Mouse (Mus musculus): ENCODE data around the gene Slain2.
"Not testable (repeated sequence)": the region's sequence is repeated elsewhere in the genome, so short reads cannot be mapped to it uniquely, and the experiment has no call there.

The Slain2 gene

GRCm38 (mm10) chr5:72953996-72954604, 40.0 kb downstream of the Slain2 start:
- no peak for DNase-seq

GRCm38 (mm10) chr5:72957281-72957680, 43.2 kb downstream of the Slain2 start:
- no peak for DNase-seq

- no peak for DNase-seq
These were observed 46.0 kb downstream of the Slain2 start for GRCm38 (mm10) chr5:72960096-72960495.

DNA sequence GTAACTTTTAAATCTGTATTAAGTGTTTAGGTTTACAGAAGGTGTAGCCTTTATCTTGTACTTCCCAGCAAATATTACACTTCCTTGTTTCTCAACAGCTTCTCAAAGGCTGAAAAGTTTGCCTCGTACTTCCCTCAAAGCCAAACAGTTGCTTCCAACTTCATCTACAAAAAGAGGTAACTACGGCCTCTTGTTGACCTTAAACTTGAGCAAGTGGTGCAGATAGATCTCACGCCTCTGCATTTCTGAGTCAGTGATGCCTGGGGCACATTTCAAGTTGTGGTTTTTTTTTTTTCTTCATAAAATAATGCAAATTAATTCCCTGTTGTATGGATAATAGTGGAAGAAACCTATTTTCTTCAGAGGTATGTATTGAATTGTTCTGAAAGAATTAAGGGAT, 51.6 kb downstream of the Slain2 start:
- no peak for DNase-seq

GRCm38 (mm10) chr5:72972435-72972834, 58.3 kb downstream of the Slain2 start:
- no peak for DNase-seq

- DNase-seq = no peak
These were observed 58.8 kb downstream of the Slain2 start for GRCm38 (mm10) chr5:72972934-72973333.

DNA sequence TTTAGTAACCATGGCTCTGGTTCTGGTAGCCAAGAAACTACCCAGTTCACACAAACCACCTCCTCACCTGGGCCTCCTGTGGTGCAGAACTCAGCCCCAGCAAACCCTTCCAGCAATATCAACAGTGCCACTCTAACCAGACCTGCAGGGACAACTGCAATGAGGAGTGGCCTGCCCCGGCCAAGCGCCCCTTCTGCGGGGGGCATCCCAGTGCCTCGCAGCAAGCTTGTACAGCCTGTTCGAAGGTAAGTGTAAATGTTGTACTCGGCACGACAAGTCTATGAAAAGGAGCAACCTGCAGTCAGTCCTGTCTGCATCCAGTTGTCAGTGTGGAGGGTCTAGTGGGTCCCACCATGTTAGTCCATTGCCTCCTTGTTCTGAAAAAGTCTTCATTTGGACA, 60.5 kb downstream of the Slain2 start, which contains the start of gene Gm10135:
TSS of gene Gm10135 (minus strand) at position 101 of the 400 bp plus-strand sequence.
- DNase-seq = no peak

DNA sequence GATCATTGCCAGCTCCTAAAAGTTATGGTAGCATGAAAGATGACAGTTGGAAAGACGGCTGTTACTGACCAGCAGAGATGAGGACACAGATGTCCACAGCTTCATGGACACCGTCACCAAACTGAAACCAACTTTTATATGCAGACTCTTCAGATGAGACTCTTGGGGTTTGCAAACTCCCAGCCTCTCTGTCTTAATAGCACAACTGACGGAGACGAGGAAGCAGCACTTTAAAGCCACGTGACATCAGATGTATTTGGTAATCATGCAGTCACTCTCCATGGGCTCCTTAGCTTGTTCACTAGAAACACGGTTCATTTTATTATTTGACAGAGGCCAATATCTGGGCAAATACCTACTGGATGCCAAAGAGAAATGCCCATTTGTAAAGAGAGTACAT, 61.9 kb downstream of the Slain2 start:
- DNase-seq = no peak

DNA sequence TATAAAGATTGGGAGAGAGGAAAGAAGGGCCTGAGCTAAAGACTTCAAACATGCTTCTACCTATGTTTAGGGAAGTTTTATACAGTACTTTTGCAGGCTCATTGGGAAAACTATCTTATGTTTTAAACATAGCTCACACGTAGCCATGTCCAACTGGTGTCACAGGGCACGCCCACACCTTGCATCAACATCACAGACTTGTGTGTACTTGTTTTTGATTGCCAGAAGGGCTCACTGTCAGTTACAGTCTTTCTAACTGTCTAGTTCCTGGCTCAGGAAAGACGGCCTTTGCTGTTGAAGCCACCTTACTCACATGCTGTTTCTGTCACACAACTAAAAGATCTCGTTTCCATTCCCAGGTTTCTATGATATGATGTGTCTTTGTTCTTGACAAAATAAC, 62.4 kb downstream of the Slain2 start:
- DNase-seq = no peak

GRCm38 (mm10) chr5:72984091-72984490, 70.0 kb downstream of the Slain2 start:
- DNase-seq = peak in 1 of 2 experiments; percentile 11

- no peak for DNase-seq
These were observed 73.7 kb downstream of the Slain2 start for GRCm38 (mm10) chr5:72987786-72988185.

- no peak for DNase-seq
These were observed 75.7 kb downstream of the Slain2 start for GRCm38 (mm10) chr5:72989756-72990155.

- DNase-seq = no peak
These were observed 78.4 kb downstream of the Slain2 start for GRCm38 (mm10) chr5:72992474-72992873.

DNA sequence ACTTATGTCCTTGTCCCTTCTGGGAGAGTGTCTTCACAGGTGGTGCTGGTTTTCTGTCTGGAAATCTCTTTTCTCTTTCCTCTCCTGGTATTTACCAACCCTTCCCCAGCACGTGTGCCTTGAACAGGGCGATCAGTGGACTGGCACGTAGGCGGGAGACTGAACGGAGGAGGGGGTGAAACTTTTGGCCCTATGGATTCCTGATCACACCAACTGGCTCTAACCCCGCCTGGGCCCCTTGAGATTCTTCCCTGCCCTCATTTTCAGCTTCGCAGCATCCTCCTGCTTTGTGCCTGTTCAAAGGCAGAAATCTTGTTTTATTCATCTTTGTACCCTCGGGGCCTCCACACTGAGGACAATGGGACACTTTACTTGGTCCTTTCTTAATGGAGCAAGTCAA, 80.3 kb downstream of the Slain2 start:
- no peak for DNase-seq

- DNase-seq = no peak
These were observed 80.8 kb downstream of the Slain2 start for GRCm38 (mm10) chr5:72994928-72995327.

GRCm38 (mm10) chr5:72995379-72995778, 81.3 kb downstream of the Slain2 start:
- DNase-seq = peak; percentile 20 to 38

GRCm38 (mm10) chr5:72998546-72998945, 84.4 kb downstream of the Slain2 start:
- DNase-seq = not testable (repeated sequence)

DNA sequence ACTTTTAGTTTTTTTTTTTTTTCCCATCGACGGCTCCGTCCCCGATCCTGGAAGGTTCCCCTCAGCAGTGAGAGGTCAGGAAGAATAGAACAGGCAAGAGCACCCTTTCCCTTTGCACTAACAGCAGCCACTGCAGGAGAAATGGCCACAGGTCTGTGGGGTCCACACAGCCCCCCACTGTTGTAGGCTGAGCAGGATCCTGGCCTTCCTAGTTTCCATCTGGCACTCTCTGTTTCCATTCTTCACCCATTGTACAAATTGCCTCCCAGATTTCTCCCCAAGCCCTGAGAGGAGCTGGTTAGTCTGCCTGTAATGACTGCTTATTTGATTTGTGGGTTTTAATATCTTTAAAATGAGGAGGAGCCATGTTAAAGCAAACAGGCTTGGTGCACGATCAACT, 89.9 kb downstream of the Slain2 start:
- no peak for DNase-seq

DNA sequence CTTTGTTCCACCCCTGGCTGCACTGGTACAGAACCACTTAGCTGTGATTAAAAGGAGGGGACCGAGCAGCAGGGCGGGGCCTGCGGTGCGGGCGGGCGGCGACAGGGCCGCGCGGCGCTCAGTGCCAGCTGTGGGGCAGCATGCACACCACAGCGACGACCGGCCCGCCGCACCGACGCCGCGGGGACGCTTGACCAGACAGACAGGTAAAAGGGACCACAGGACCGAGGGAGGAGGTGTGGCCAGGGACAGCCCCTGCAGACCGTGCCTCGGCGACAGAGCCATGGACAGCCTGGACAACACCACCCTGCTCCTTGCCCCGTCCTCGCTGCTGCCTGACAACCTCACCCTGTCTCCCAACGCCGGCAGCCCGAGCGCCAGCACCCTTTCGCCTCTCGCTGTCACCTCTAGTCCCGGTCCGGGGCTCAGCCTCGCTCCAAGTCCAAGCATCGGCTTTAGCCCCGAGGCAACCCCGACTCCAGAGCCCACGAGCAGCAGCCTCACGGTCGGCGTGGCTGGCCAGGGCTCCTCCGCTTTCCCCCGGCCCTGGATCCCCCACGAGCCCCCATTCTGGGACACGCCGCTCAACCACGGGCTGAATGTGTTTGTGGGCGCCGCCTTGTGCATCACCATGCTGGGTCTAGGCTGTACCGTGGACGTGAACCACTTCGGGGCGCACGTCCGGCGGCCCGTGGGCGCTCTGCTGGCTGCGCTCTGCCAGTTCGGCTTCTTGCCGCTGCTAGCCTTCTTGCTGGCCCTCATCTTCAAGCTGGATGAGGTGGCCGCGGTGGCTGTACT, 92.9 kb downstream of the Slain2 start, which contains the start of gene Slc10a4:
TSS of gene Slc10a4 (plus strand) at position 100 of the 798 bp plus-strand sequence.
- peak; percentile 42 to 54 for DNase-seq

DNA sequence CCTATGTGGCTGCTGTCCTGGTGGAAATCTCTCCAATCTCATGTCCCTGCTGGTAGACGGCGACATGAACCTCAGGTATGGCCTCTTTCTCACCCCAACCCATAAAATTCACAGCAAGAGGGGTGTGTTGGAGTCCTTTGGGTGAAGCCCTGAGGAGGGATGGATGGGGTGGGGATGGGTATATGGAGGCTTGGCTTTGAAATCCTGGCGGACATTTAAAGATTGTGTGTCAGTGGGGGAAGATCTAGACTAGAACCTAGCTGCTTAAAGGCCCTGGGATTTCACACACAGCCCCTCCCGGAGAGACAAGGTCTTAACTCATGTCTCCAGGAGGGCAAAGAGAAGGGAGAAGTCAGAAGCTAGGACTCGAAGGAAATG, 93.5 kb downstream of the Slain2 start:
- DNase-seq = no peak

- not testable (repeated sequence) for DNase-seq
These were observed 94.1 kb downstream of the Slain2 start for GRCm38 (mm10) chr5:73008230-73008629.

DNA sequence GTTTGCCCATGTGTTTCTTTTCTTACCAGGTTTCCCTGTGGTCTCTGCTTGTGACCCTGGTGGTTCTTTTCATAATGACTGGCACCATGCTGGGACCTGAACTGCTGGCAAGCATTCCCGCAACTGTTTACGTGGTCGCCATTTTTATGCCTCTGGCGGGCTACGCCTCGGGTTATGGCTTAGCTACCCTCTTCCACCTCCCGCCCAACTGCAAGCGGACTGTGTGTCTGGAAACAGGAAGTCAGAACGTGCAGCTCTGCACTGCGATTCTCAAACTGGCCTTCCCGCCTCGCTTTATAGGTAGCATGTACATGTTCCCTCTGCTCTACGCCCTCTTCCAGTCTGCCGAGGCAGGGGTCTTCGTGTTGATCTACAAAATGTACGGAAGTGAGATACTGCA, 97.7 kb downstream of the Slain2 start:
- DNase-seq = not testable (repeated sequence)

GRCm38 (mm10) chr5:73012884-73013610, 98.9 kb downstream of the Slain2 start:
- DNase-seq = not testable (repeated sequence)

Measured in kidney, postnatal 4 days (tissue).